20 mouse cellular contexts compared by ENCODE assay signal in the genomic region with DNA sequence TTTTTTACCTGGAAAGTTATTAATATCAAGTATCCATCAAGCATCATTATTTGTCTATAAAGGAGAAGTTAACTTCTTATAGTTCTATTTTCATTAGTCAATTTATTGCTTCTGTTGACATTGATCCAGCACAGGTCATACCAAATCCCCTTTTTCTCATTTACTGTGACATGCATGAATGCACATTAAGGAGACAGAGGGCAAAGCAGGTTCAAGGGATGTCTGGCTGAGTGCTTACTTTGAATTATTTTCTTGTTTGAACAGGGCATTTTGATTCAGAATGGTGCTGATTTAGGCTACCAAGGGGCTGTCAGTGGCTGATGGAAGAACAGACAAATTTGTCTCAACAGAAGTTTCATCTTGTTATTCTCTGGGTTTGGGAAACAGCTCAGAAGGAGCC.
A peak's percentile ranks its signal among the peaks of the same experiment; 100 is the strongest.
DNase-seq lines count a peak whose midpoint lies in the region; ATAC-seq and TF ChIP-seq lines count a peak whose summit lies in the region.
"Had no signal": no experiment of that assay in that cellular context is flagged by ENCODE, and none has a peak within 500 bp of the region (broad histone marks: within the 10 kb centered on the region; RNA-seq: fewer than 3 reads in every experiment).

No protein-coding gene starts in this region.

- no peaks in the 10 kb centered on the region for H3K36me3 ChIP-seq in kidney, embryonic 15.5 days
- no peaks in the 10 kb centered on the region for H3K36me3 ChIP-seq in kidney, adult 2 months (ENCODE audit: control insufficient read depth, insufficient read depth, low read length)
- H3K36me3 ChIP-seq: embryonic facial prominence, embryonic 15.5 days; forebrain, embryonic 10.5 days; forebrain, embryonic 15.5 days; heart, embryonic 10.5 days; hindbrain, embryonic 13.5 days had no signal

- H3K4me1 ChIP-seq in kidney, embryonic 15.5 days, result no peaks in the 10 kb centered on the region
- no peaks in the 10 kb centered on the region for H3K4me1 ChIP-seq in kidney, adult 2 months (ENCODE audit: control insufficient read depth, insufficient read depth, low read length)
- H3K4me1 ChIP-seq: embryonic facial prominence, embryonic 15.5 days; forebrain, embryonic 15.5 days; heart, embryonic 10.5 days; hindbrain, embryonic 13.5 days had no signal

- no peaks in the 10 kb centered on the region for H3K27me3 ChIP-seq in kidney, embryonic 15.5 days
- H3K27me3 ChIP-seq in kidney, adult 2 months (replicated peaks; ENCODE audit: control insufficient read depth, insufficient read depth, low read length), result no peaks in the 10 kb centered on the region
- H3K27me3 ChIP-seq: embryonic facial prominence, embryonic 15.5 days; forebrain, embryonic 15.5 days; hindbrain, embryonic 13.5 days had no signal

- H3K27ac ChIP-seq in kidney, embryonic 15.5 days, result no peak overlapping the region
- H3K27ac ChIP-seq in kidney, adult 2 months (ENCODE audit: insufficient read depth, low read depth, low read length), result no peak overlapping the region
- H3K27ac ChIP-seq: embryonic facial prominence, embryonic 15.5 days; forebrain, embryonic 10.5 days; forebrain, embryonic 15.5 days; heart, embryonic 10.5 days; hindbrain, embryonic 13.5 days had no signal

- no peak overlapping the region for H3K9ac ChIP-seq in kidney, embryonic 15.5 days
- H3K9ac ChIP-seq: embryonic facial prominence, embryonic 15.5 days; forebrain, embryonic 15.5 days; hindbrain, embryonic 13.5 days had no signal

- no peaks in the 10 kb centered on the region for H3K9me3 ChIP-seq in kidney, embryonic 15.5 days (replicated peaks)
- H3K9me3 ChIP-seq: embryonic facial prominence, embryonic 15.5 days; forebrain, embryonic 10.5 days; forebrain, embryonic 15.5 days; heart, embryonic 10.5 days; hindbrain, embryonic 13.5 days had no signal

- 0 out of 2 replicates have a peak, but pooled peaks have one; percentile 49 for ATAC-seq in kidney, embryonic 15.5 days (replicated peaks; ENCODE audit: low FRiP score)
- ATAC-seq: forebrain, embryonic 15.5 days had no signal

- DNase-seq in kidney, adult 2 months, result no peak
- peak; percentile 12 for DNase-seq in embryo, embryonic 10.5 days (ENCODE audit: low spot score)
- peak; percentile 0 for DNase-seq in embryo, embryonic 11.5 days (ENCODE audit: low read depth, low spot score)
- DNase-seq in left cerebral cortex, adult 11 months (ENCODE audit: low spot score), result no peak
- DNase-seq in lung, postnatal 25 days (ENCODE audit: low spot score), result no peak
- DNase-seq: adrenal gland, adult 8-10 months; adrenal gland, postnatal 36 days; cerebellum, adult 2 months; cerebellum, postnatal 10 days; gastrocnemius, postnatal 10 days; heart, adult 18-20 months; heart, postnatal 10 days; heart, postnatal 4 days had no signal

- no peak for TF ChIP-seq POLR2A in kidney, adult 2 months (IDR thresholded peaks at IDR 0.05; ENCODE audit: low read depth, low read length)

- TF ChIP-seq CTCF in kidney, adult 2 months (conservative IDR thresholded peaks at IDR 0.05; ENCODE audit: insufficient read depth, insufficient read length, low read depth, low read length), result no peak

- no peak overlapping the region for H3K4me2 ChIP-seq in kidney, embryonic 15.5 days
- H3K4me2 ChIP-seq: embryonic facial prominence, embryonic 15.5 days; forebrain, embryonic 15.5 days; hindbrain, embryonic 13.5 days had no signal

- H3K4me3 ChIP-seq in kidney, embryonic 15.5 days (replicated peaks), result no peak overlapping the region
- H3K4me3 ChIP-seq in kidney, adult 2 months (ENCODE audit: insufficient read depth, low read depth, low read length), result no peak overlapping the region
- H3K4me3 ChIP-seq: embryonic facial prominence, embryonic 15.5 days; erythroblast, embryonic 14.5 days; forebrain, embryonic 10.5 days; forebrain, embryonic 15.5 days; heart, embryonic 10.5 days; hindbrain, embryonic 13.5 days had no signal

Comparison
In these comparisons a context has a peak if more than half of its experiments do, and no peak if none do; other contexts are left out.
1. DNase-seq: peak in embryo, embryonic 10.5 days (single experiment) and embryo, embryonic 11.5 days (single experiment); none in kidney, adult 2 months (single experiment), left cerebral cortex, adult 11 months (single experiment) and lung, postnatal 25 days (single experiment).